Mouse (Mus musculus) heart, adult 18-20 months (tissue): ENCODE measurements around the gene Rab4a. TPM values are rescaled to one million over a fixed set of nuclear protein-coding genes. Genes with fewer than 3 reads are reported as not detected.
A peak's percentile ranks its signal among the peaks of the same experiment; 100 is the strongest.

ENCODE experiments used
- DNase-seq, 2 experiments: peaks; one replicate each; pipeline ENCODE4 v3.0.0; 2021 to 2022; ENCODE audit warnings: mixed read lengths in 1 of 2
- long read RNA-seq, 2 experiments: library from polyadenylated mRNA; stranded (forward); transcript quantifications; one replicate each; pipeline ENCODE4 v2.0.0; 2021
- total RNA-seq, 2 experiments: library from RNA; stranded (reverse); gene quantifications; 2 replicates each; pipeline ENCODE4 v1.2.3; 2021

The Rab4a gene
- 1 to 10 TPM; 8.6 to 8.9 TPM for total RNA-seq
- long read RNA-seq, experiment 1, transcript Rab4a-202 (8 exons, 1,419 nt) = major isoform, 13 of 15 reads
- long read RNA-seq, experiment 1, partial matches to known transcripts = 1 of 15 reads
- long read RNA-seq, experiment 1, other reads (novel, unspliced or antisense) = 1 of 15 reads
- long read RNA-seq, experiment 2, transcript Rab4a-202 (8 exons, 1,419 nt) = major isoform, 9 of 12 reads
- long read RNA-seq, experiment 2, partial matches to known transcripts = 0 of 12 reads
- long read RNA-seq, experiment 2, other reads (novel, unspliced or antisense) = 3 of 12 reads

- DNase-seq = peak; percentile 85 to 88
Measured at GRCm38 (mm10) chr8:123805718-123806373, at the start of gene Rab4a. Gene Rab4a, plus strand, starts transcription at chr8:123805985.

- no peak for DNase-seq
Measured at GRCm38 (mm10) chr8:123756901-123757300, 48.9 kb upstream of the Rab4a start.

- no peak for DNase-seq
Measured at GRCm38 (mm10) chr8:123758935-123759334, 46.9 kb upstream of the Rab4a start.

- DNase-seq = no peak
Measured at GRCm38 (mm10) chr8:123759933-123760332, 45.9 kb upstream of the Rab4a start.

- no peak for DNase-seq
Measured at GRCm38 (mm10) chr8:123760579-123760978, 45.2 kb upstream of the Rab4a start.

GRCm38 (mm10) chr8:123761266-123761882 lies 44.4 kb upstream of the Rab4a start:
- peak; percentile 70 to 81 for DNase-seq

- no peak for DNase-seq
Measured at GRCm38 (mm10) chr8:123761883-123762270, 43.9 kb upstream of the Rab4a start.

GRCm38 (mm10) chr8:123763355-123763754 lies 42.4 kb upstream of the Rab4a start:
- DNase-seq = peak; percentile 30 to 38

GRCm38 (mm10) chr8:123764671-123765070 lies 41.1 kb upstream of the Rab4a start:
- no peak for DNase-seq

GRCm38 (mm10) chr8:123766516-123766915 lies 39.3 kb upstream of the Rab4a start:
- DNase-seq = no peak

- DNase-seq = no peak
Measured at GRCm38 (mm10) chr8:123767874-123768273, 37.9 kb upstream of the Rab4a start.

GRCm38 (mm10) chr8:123768492-123769356 lies 37.1 kb upstream of the Rab4a start:
- peak in 1 of 2 experiments; percentile 79 for DNase-seq

- DNase-seq = no peak
Measured at GRCm38 (mm10) chr8:123773468-123773867, 32.3 kb upstream of the Rab4a start.

GRCm38 (mm10) chr8:123774491-123774890 lies 31.3 kb upstream of the Rab4a start:
- no peak for DNase-seq

- DNase-seq = peak; percentile 52 to 53
Measured at GRCm38 (mm10) chr8:123777319-123777718, 28.5 kb upstream of the Rab4a start.

GRCm38 (mm10) chr8:123780471-123780870 lies 25.3 kb upstream of the Rab4a start:
- no peak for DNase-seq

GRCm38 (mm10) chr8:123781256-123781655 lies 24.5 kb upstream of the Rab4a start:
- DNase-seq = no peak

- peak; percentile 78 to 84 for DNase-seq
Measured at GRCm38 (mm10) chr8:123783525-123784249, 22.1 kb upstream of the Rab4a start.

- peak; percentile 67 to 80 for DNase-seq
Measured at GRCm38 (mm10) chr8:123786166-123786565, 19.6 kb upstream of the Rab4a start.

- DNase-seq = no peak
Measured at GRCm38 (mm10) chr8:123786644-123787043, 19.1 kb upstream of the Rab4a start.

- no peak for DNase-seq
Measured at GRCm38 (mm10) chr8:123787254-123787897, 18.4 kb upstream of the Rab4a start.
